Mouse (Mus musculus) small intestine, adult 2 months (tissue): ENCODE results near the gene Trim47. TPM values are rescaled to one million over a fixed set of nuclear protein-coding genes. Genes with fewer than 3 reads are reported as not detected.

Experiments
- H3K27ac ChIP-seq: fragments of 200-500 bp; 2 replicates; pipeline ENCODE4 v1.5.1; 2012; ENCODE audit warnings: low read depth, low read length, control low read depth, inconsistent platforms; ENCODE audit not compliant: insufficient read depth
- H3K27me3 ChIP-seq: fragments of 200-500 bp; 2 replicates; pipeline ENCODE4 v1.6.1; 2012; ENCODE audit warnings: mild to moderate bottlenecking, moderate library complexity, low read length, inconsistent platforms; ENCODE audit not compliant: control insufficient read depth, insufficient read depth
- H3K36me3 ChIP-seq: fragments of 200-500 bp; 2 replicates; pipeline ENCODE4 v1.6.1; 2012; ENCODE audit warnings: mild to moderate bottlenecking, low read length, control low read depth, inconsistent platforms; ENCODE audit not compliant: control insufficient read depth, insufficient read depth
- H3K4me1 ChIP-seq: fragments of 200-500 bp; 2 replicates; pipeline ENCODE4 v1.6.1; 2012; ENCODE audit warnings: low read length, inconsistent platforms, mixed read lengths; ENCODE audit not compliant: control insufficient read depth, insufficient read depth, insufficient read length
- H3K4me3 ChIP-seq: fragments of 200-500 bp; 2 replicates; pipeline ENCODE4 v1.5.1; 2012; ENCODE audit warnings: low read depth, mild to moderate bottlenecking, control low read depth, inconsistent platforms, low read length, moderate library complexity
- CTCF ChIP-seq: fragments of 200-500 bp; IDR thresholded peaks from 2 replicates; pipeline ENCODE4 v1.5.1; 2012; ENCODE audit warnings: low read depth, mild to moderate bottlenecking, control low read depth, inconsistent platforms, low read length, moderate library complexity, mixed read lengths; ENCODE audit not compliant: insufficient replicate concordance, insufficient read length; ENCODE audit errors: extremely low read depth
- POLR2A ChIP-seq: fragments of 200-500 bp; IDR thresholded peaks from 2 replicates; pipeline ENCODE4 v1.6.1; 2012; ENCODE audit warnings: low read depth, mild to moderate bottlenecking, control low read depth, inconsistent platforms, low read length, moderate library complexity
- WGBS: fragments of 180-500 bp; shearing (Covaris S2); methylation state at CpG from one replicate; pipeline ENCODE4 v1.1.7; 2018; 5-methylcytosine and 5-hydroxymethylcytosine counted together
- polyA plus RNA-seq: library from polyadenylated mRNA; depleted of rRNA; stranded (reverse); fragments of >200 nt; gene quantifications from 2 replicates; pipeline ENCODE4 v1.2.3, GENCODE M21; 2012; rRNA removed

Trim47 gene
- polyA plus RNA-seq, 1 experiment = 28.5 TPM

DNA sequence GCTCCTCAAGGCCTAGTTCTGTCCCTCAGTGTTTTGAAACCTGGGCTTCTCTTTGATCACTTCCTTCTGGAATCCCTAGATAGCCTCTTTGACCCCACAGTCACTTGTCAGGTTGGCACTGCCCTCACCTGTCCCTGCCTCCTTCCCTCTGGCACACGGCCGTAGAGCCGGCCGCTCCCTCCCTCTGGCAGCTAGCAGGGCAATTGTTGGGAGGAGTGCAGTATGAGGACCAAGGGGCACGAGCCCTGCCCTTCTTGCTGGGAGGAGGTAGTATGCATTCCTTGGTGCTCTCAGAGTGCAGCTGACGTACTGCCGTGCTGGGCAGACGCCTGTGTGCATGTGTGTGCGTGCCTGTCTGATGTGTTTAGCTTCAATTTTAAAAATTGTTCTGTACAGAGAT, 66.4 kb downstream of the Trim47 start:
- peaks cover 25% of the 10 kb centered on the region for H3K36me3 ChIP-seq
- peaks cover 12% of the 10 kb centered on the region for H3K4me1 ChIP-seq
- peak overlapping the region; percentile 91 for H3K27ac ChIP-seq

DNA sequence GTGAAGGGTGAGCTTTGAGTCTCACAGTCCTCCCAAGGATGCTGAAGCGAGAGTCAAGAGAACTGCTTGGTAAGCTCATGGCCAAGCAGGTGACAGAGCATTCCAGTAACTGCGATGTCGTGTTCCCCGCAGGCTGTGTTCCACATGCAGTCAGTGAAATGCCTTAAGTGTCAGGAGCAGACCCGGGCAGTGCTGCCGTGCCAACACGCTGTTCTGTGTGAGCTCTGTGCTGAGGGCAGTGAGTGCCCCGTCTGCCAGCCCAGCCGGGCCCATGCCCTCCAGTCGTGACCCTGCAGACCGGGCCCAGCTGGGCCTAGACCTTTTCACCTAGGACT, 67.4 kb downstream of the Trim47 start:
- WGBS = 93% methylated on average over 11 of the region's 11 CpGs
- Histone ChIP-seq H3K36me3 (peaks cover 35% of the 10 kb centered on the region), H3K4me3 (no peak overlapping the region), H3K27ac (no peak overlapping the region), H3K4me1 (peaks cover 12% of the 10 kb centered on the region), H3K27me3 (no peaks in the 10 kb centered on the region)
- TF ChIP-seq POLR2A (no peak), CTCF (no peak)

More for the DNA sequence above, 66.4 kb downstream of the Trim47 start:
- TF ChIP-seq CTCF = no peak
- no peak for TF ChIP-seq POLR2A
- WGBS = 39% methylated on average over 9 of the region's 9 CpGs
- no peak overlapping the region for H3K4me3 ChIP-seq
- H3K27me3 ChIP-seq = no peaks in the 10 kb centered on the region

DNA sequence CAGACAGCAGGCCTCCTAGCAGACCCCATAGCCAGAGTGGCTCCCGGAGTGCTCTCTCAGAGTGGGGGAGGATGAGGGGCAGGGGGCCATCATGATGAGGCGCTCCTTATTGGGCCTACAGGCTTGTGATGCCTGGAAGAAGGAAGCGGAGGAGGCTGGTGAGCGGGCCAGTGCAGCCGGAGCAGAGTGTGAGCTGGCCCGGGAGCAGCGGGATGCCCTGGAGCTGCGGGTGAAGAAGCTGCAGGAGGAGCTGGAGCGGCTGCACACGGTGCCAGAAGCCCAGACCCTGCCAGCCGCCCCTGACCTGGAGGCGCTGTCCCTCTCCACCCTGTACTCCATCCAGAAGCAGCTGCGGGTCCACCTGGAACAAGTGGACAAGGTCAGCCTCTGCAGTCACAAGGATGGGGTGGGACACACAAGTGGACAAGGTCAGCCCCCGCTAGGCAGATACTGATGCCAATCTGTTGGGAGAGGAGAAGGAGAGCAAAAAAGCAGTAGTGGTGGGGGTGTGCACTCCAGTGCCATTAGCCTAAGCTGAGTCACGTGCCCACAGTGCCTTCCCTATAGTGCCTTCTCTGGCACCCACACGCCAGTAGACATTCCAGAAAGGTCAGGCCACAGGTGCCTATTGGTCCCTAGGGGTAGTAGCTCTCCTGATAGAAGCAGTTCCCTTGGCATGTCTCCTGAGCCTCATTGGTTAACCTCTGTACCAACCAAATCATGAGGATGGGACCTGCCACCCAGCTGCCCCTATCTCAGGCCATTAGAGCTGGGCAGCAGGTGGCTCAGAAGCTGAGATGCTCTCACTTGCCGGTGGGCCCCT, 67.9 kb downstream of the Trim47 start:
- H3K4me3 ChIP-seq = no peak overlapping the region
- no peak overlapping the region for H3K27ac ChIP-seq
- H3K27me3 ChIP-seq = no peaks in the 10 kb centered on the region
- WGBS = 93% methylated on average over 17 of the region's 17 CpGs
- H3K36me3 ChIP-seq = peaks cover 40% of the 10 kb centered on the region
- H3K4me1 ChIP-seq = peaks cover 12% of the 10 kb centered on the region
- TF ChIP-seq POLR2A (no peak), CTCF (no peak)

DNA sequence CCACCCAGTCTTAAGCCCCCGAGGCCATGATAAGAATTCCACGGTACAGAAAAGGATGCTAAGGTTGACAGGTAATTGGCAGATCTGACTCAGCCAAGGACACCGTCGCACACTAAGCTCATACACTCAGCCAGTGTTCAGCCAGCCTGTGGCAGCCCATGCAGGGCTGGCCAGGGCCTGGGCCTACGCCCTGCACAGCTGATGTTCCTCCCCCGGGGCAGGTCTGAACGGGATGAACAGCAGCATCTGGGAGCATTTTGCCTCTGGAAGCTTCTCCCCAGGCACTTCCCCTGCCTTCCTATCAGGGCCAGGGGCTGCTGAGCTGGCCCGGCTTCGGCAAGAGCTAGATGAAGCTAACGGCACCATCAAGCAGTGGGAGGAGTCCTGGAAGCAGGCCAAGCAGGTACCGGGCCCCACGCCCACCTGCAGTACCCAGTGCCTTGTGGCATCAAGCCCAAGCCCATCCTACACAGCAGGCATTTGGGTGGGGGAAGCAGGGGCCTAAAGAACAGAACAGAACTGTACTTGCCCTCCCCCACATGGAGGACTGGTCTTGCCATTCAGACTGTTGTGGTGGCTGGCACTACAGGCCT, 68.9 kb downstream of the Trim47 start:
- Histone ChIP-seq H3K27ac (no peak overlapping the region), H3K36me3 (peaks cover 49% of the 10 kb centered on the region), H3K4me3 (no peak overlapping the region), H3K27me3 (no peaks in the 10 kb centered on the region), H3K4me1 (peaks cover 12% of the 10 kb centered on the region)
- 62% methylated on average over 12 of the region's 12 CpGs for WGBS
- TF ChIP-seq CTCF (no peak), POLR2A (no peak)

DNA sequence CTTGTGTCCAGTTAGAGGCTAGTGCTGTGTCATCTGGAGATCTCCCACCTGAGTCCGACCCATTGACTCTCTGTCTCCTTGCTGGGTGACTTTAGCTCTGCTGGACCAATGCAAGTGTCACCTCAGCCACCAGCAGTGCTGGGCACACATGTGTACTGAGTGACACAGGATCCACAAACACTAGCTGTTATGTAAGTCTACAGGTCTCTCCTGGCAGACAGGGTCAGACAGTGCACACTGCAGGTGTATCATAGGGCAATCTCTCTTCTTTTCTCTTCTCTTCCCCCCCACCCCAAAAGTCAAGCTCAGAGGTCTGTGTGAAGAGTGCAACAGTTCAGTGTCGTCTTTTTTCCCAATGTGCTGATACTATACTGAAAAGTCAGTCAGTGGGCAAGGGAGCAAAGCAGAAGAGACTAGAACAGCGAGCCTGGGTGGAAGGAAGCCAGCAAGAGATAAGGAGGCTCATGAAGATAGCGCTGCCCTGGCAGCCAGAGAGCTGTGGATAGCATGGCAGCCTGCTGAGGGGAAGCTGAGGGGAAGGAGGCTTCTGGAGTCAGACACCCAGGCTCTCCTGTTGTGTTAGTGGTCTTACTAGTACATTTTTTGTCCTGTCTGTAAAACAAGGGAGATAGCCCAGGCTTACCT, 69.7 kb downstream of the Trim47 start:
- no peak overlapping the region for H3K27ac ChIP-seq
- WGBS = 51% methylated on average over 4 of the region's 4 CpGs

DNA sequence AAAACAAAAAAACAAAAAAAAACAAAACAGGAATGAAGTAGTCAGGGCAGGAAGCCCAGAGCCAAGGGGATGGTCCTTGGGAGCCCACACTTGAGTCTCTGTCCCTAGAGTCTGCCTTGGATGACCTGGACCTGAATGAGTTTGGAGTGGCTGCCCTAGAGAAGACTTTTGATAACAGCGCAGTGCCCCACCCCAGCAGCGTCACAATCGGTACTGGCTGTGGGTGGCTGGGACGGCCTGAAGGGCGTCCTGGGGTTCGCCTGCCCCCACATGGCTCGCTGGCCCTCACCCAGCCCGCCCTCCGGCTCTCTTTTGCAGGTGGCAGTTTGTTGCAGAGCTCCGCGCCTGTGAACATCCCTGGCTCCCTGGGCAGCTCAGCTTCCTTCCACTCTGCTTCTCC, 71.1 kb downstream of the Trim47 start:
- TF ChIP-seq CTCF (no peak), POLR2A (no peak)
- 95% methylated on average over 11 of the region's 11 CpGs for WGBS
- H3K4me3 ChIP-seq = no peak overlapping the region
- peaks cover 4% of the 10 kb centered on the region for H3K4me1 ChIP-seq
- peaks cover 62% of the 10 kb centered on the region for H3K36me3 ChIP-seq
- H3K27ac ChIP-seq = no peak overlapping the region
- H3K27me3 ChIP-seq = no peaks in the 10 kb centered on the region

More for the DNA sequence above, 69.7 kb downstream of the Trim47 start:
- Histone ChIP-seq H3K27me3 (no peaks in the 10 kb centered on the region), H3K4me3 (no peak overlapping the region), H3K4me1 (peaks cover 12% of the 10 kb centered on the region), H3K36me3 (peaks cover 56% of the 10 kb centered on the region)
- no peak for TF ChIP-seq CTCF
- TF ChIP-seq POLR2A = no peak

Other genes with a start within 250 kb of the Trim47 start
- gene Smim5, start 227.2 kb downstream of the Trim47 start, polyA plus RNA-seq = 0.72 and 2.2 TPM in 2 replicates
- gene Smim6, start 215.2 kb downstream of the Trim47 start, polyA plus RNA-seq = 8.8 and 9.7 TPM in 2 replicates
- gene Sap30bp, start 193.9 kb downstream of the Trim47 start, polyA plus RNA-seq = 15.2 and 27.1 TPM in 2 replicates
- 5.8 and 9.2 TPM in 2 replicates for gene Recql5, start 193.7 kb downstream of the Trim47 start, polyA plus RNA-seq
- gene Itgb4, start 152.5 kb downstream of the Trim47 start, polyA plus RNA-seq = 53.2 and 133 TPM in 2 replicates
- gene Galk1, start 114.5 kb downstream of the Trim47 start, polyA plus RNA-seq = 39.5 and 53.3 TPM in 2 replicates
- 48.6 and 118 TPM in 2 replicates for gene H3f3b, start 99.2 kb downstream of the Trim47 start, polyA plus RNA-seq
- 10.4 and 21.5 TPM in 2 replicates for gene Unk, start 96.9 kb downstream of the Trim47 start, polyA plus RNA-seq
- 5.8 and 7.1 TPM in 2 replicates for gene Unc13d, start 49.2 kb downstream of the Trim47 start, polyA plus RNA-seq
- 139 and 334 TPM in 2 replicates for gene Wbp2, start 40.2 kb downstream of the Trim47 start, polyA plus RNA-seq
- 11.9 and 13.3 TPM in 2 replicates for gene Trim65, start 3.9 kb upstream of the Trim47 start, polyA plus RNA-seq
- 36.4 and 40.1 TPM in 2 replicates for gene Mrpl38, start 11.7 kb upstream of the Trim47 start, polyA plus RNA-seq
- gene Fbf1, start 41.0 kb upstream of the Trim47 start, polyA plus RNA-seq = 5.0 and 6.5 TPM in 2 replicates
- gene Ten1, start 71.6 kb upstream of the Trim47 start, polyA plus RNA-seq = 15.8 and 27.7 TPM in 2 replicates
- 71.1 and 112 TPM in 2 replicates for gene Acox1, start 71.8 kb upstream of the Trim47 start, polyA plus RNA-seq
- 6.3 and 12.1 TPM in 2 replicates for gene Evpl, start 110.9 kb upstream of the Trim47 start, polyA plus RNA-seq
- 21.2 and 39.0 TPM in 2 replicates for gene Srp68, start 147.0 kb upstream of the Trim47 start, polyA plus RNA-seq
- gene Galr2, start 153.7 kb upstream of the Trim47 start, polyA plus RNA-seq = 3.1 and 9.5 TPM in 2 replicates
- gene Exoc7, start 180.0 kb upstream of the Trim47 start, polyA plus RNA-seq = 12.2 and 24.1 TPM in 2 replicates
- 0.17 and 0.19 TPM in 2 replicates for gene Foxj1, start 208.2 kb upstream of the Trim47 start, polyA plus RNA-seq